Mouse (Mus musculus) limb, embryonic 14.5 days (tissue): ENCODE measurements around the gene Ccl17. TPM values are rescaled to one million over a fixed set of nuclear protein-coding genes. Genes with fewer than 3 reads are reported as not detected.

Experiments
- ATAC-seq: fragments of 200-750 bp; cut with Nextera tagmentation; 2 replicates; pipeline ENCODE4 v1.8.0; 2017; ENCODE audit warnings: low read depth, moderate number of reproducible peaks, moderate TSS enrichment; ENCODE audit not compliant: low FRiP score
- DNase-seq: peaks from one replicate; pipeline ENCODE4 v3.0.0-alpha.2; 2015; ENCODE audit warnings: low spot score
- H3K27ac ChIP-seq: fragments of 300-500 bp; sonication (generic); replicated peaks from 2 replicates; pipeline ENCODE4 v1.5.1; 2014; ENCODE audit warnings: low read depth, mild to moderate bottlenecking, low read length, moderate library complexity, mixed read lengths
- H3K27me3 ChIP-seq: fragments of 300-500 bp; sonication (generic); 2 replicates; pipeline ENCODE4 v1.6.1; 2014; ENCODE audit warnings: low read length, mixed read lengths; ENCODE audit not compliant: control insufficient read depth, insufficient read depth
- H3K36me3 ChIP-seq: fragments of 300-500 bp; sonication (generic); 2 replicates; pipeline ENCODE4 v1.6.1; 2014; ENCODE audit warnings: mild to moderate bottlenecking, low read length, moderate library complexity, mixed read lengths; ENCODE audit not compliant: control insufficient read depth, insufficient read depth
- H3K4me1 ChIP-seq: fragments of 300-500 bp; sonication (generic); 2 replicates; pipeline ENCODE4 v1.6.1; 2014; ENCODE audit warnings: antibody characterized with exemption, low read length, mixed read lengths; ENCODE audit not compliant: control insufficient read depth, insufficient read depth
- H3K4me2 ChIP-seq: fragments of 300-500 bp; sonication (generic); replicated peaks from 2 replicates; pipeline ENCODE4 v1.6.1; 2014; ENCODE audit warnings: low read depth, mild to moderate bottlenecking, low read length, moderate library complexity; ENCODE audit not compliant: severe bottlenecking
- H3K4me3 ChIP-seq: fragments of 300-500 bp; sonication (generic); replicated peaks from 2 replicates; pipeline ENCODE4 v1.5.1; 2014; ENCODE audit warnings: low read length
- H3K9ac ChIP-seq: fragments of 300-500 bp; sonication (generic); 2 replicates; pipeline ENCODE4 v1.6.1; 2014; ENCODE audit warnings: mild to moderate bottlenecking, low read depth, low read length, moderate library complexity; ENCODE audit not compliant: severe bottlenecking
- H3K9me3 ChIP-seq: fragments of 300-500 bp; sonication (generic); 2 replicates; pipeline ENCODE4 v1.6.1; 2016; ENCODE audit warnings: low read length; ENCODE audit not compliant: control insufficient read depth
- POLR2A ChIP-seq: fragments of 200-500 bp; IDR thresholded peaks from 2 replicates; pipeline ENCODE4 v1.8.0; 2012; ENCODE audit warnings: inconsistent platforms, mild to moderate bottlenecking, moderate library complexity, borderline replicate concordance; ENCODE audit not compliant: insufficient read depth, insufficient read length; ENCODE audit errors: extremely low read depth
- WGBS: fragments of 180-500 bp; shearing (Covaris S2); extraction: QIAGEN DNeasy Blood & Tissue Kit; methylation state at CpG from one replicate; pipeline ENCODE4 v1.1.7; 2014; 5-methylcytosine and 5-hydroxymethylcytosine counted together
- polyA plus RNA-seq, 2 experiments: library from polyadenylated mRNA; depleted of rRNA in 1 of 2; stranded (reverse) in 1 of 2; unstranded in 1 of 2; fragments of >200 nt; fragmentation: Nextera tagmentation in 1 of 2; extraction: Ambion mirVana in 1 of 2; gene quantifications; 2 replicates each; pipeline versions ENCODE4 v1.2.1 to v1.2.3; 2012 to 2014

Gene Ccl17
- polyA plus RNA-seq (2012; rRNA removed) (0.45 TPM in 1 of 2 replicates, not detected in the other), polyA plus RNA-seq (2014; fragmentation: Nextera tagmentation; extraction: Ambion mirVana) (0.67 TPM in 1 of 2 replicates, not detected in the other)

DNA sequence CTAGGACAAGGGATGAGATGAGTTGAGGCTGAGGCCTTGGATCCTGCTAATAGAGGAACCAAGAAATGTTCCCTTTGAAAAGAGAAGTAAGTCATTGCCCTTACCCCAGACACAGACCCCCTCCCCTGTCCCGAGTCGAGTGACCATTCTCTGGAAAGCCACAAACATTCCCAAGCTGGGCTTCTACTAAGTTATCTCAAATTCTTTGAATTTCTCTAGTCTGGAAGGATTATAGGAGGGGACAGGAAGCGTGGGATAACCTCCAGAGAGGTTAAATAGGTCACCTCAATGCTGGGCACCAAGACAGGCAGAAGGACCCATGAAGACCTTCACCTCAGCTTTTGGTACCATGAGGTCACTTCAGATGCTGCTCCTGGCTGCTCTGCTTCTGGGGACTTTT lies at the start of gene Ccl17:
Gene Ccl17 (plus strand): TSS at position 301 of the 400 bp plus-strand sequence.
- Histone ChIP-seq H3K36me3 (no peaks in the 10 kb centered on the region), H3K9ac (no peak within 1 kb of the TSS), H3K27ac (no peak within 1 kb of the TSS), H3K27me3 (no peaks in the 10 kb centered on the region), H3K4me3 (no peak within 1 kb of the TSS), H3K4me2 (no peak within 1 kb of the TSS), H3K4me1 (no peaks in the 10 kb centered on the region; the same call in 1 of the 2 replicates), H3K9me3 (no peaks in the 10 kb centered on the region)
- TF ChIP-seq POLR2A = no peak
- ATAC-seq (no peak), DNase-seq (no peak)
- WGBS = 64% methylated on average over 3 of the region's 3 CpGs

DNA sequence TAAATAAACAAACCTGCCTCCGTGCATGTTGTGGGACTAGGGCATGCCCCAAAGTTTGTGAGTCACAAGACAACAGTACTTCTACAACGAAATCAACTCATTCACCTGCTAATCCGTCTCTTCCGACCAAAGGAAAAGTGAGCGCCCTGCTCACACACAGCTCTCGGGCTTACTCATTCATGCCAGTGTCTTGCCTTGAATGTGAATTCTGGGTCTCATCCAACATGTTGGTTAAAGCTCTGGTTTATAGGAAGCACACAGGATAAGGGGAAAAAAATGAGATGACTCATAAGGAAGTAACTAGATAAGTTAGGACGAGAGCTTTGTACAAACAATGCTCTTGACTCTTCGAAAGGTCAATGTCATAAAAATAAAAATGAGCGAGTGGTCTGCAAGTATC lies 43.2 kb upstream of the Ccl17 start:
- DNase-seq (no peak), ATAC-seq (no peak)
- H3K27ac ChIP-seq = no peak overlapping the region
- no peak for TF ChIP-seq POLR2A
- H3K9me3 ChIP-seq = no peaks in the 10 kb centered on the region
- H3K36me3 ChIP-seq = no peaks in the 10 kb centered on the region
- H3K27me3 ChIP-seq = no peaks in the 10 kb centered on the region
- no peak overlapping the region for H3K4me2 ChIP-seq
- H3K9ac ChIP-seq = no peak overlapping the region
- 71% methylated on average over 9 of the region's 9 CpGs for WGBS
- H3K4me1 ChIP-seq = peaks cover 7% of the 10 kb centered on the region
- H3K4me3 ChIP-seq = no peak overlapping the region

DNA sequence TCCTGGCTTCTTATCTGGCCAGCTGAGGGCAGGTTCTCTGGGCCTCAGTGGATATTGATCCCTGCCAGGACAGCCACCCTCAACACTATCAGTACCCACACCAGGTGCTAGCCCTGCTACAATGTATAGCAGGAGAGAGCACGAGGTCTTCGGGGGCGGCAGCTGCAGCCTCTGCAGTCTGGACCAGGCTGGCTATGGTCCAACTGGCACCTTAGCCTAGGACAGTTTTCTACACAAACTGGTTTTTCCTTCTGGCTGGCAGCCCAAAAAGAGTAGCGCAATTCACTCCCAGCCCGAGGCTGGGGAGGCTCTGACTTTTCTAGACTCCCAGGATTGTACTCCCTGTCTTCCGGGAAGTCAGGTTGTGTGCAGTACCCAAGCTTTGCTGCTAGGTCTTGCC lies 39.3 kb upstream of the Ccl17 start:
- DNase-seq (peak; percentile 72), ATAC-seq (no peak)
- Histone ChIP-seq H3K27ac (no peak overlapping the region), H3K4me2 (no peak overlapping the region; the same call in 1 of the 2 replicates), H3K36me3 (no peaks in the 10 kb centered on the region), H3K4me3 (no peak overlapping the region), H3K9ac (no peak overlapping the region), H3K4me1 (peaks cover 17% of the 10 kb centered on the region), H3K27me3 (peaks cover 10% of the 10 kb centered on the region; the same call in 1 of the 2 replicates), H3K9me3 (no peaks in the 10 kb centered on the region)
- 39% methylated on average over 6 of the region's 6 CpGs for WGBS
- TF ChIP-seq POLR2A = no peak

DNA sequence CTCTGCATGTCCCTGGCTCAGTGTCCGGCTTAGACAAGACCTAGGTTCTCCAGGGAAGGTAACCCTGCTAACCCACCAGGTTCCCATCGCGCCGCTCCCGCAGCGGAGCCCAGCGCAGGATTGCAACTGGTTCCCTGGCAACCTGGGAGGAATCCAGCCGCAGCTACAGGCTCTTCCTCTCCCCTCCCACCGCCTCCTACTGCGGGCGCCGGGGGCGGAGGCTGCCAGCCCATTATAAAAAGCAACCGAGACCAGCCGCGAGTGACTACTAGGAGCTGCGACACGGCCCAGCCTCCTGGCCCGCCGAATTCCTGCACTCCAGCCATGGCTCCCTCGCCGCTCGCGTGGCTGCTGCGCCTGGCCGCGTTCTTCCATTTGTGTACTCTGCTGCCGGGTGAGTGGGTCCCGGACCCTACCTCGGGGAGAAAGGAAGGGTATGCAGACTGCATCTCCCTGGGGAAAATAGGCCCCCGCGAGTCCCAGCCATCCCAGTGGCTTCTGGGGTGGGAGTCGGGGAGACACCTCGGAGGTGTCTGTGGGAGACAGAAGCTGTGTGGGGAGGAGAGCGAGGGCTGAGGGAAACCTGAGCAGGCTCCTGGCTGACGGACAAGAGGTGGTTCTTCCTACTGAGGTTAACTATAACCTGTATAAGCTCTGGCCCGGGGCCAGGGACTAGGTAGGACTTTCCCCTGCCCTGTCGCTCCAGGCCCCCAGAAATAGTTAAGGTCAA lies 38.1 kb upstream of the Ccl17 start, which contains the start of gene Cx3cl1:
Gene Cx3cl1 (plus strand): TSS at position 69 of the 730 bp plus-strand sequence.
- Histone ChIP-seq H3K9me3 (no peaks in the 10 kb centered on the region), H3K9ac (peak within 1 kb of the TSS; percentile 61), H3K27ac (no peak within 1 kb of the TSS), H3K4me1 (peaks cover 17% of the 10 kb centered on the region), H3K27me3 (peaks cover 10% of the 10 kb centered on the region; the same call in 1 of the 2 replicates), H3K36me3 (no peaks in the 10 kb centered on the region), H3K4me3 (peak within 1 kb of the TSS; percentile 46), H3K4me2 (peak within 1 kb of the TSS; percentile 94)
- under 1% methylated on average over 35 of the region's 38 CpGs for WGBS
- DNase-seq = peak; percentile 75
- peak; percentile 63; the same call in 1 of the 2 replicates for TF ChIP-seq POLR2A
- ATAC-seq = peak; percentile 84

DNA sequence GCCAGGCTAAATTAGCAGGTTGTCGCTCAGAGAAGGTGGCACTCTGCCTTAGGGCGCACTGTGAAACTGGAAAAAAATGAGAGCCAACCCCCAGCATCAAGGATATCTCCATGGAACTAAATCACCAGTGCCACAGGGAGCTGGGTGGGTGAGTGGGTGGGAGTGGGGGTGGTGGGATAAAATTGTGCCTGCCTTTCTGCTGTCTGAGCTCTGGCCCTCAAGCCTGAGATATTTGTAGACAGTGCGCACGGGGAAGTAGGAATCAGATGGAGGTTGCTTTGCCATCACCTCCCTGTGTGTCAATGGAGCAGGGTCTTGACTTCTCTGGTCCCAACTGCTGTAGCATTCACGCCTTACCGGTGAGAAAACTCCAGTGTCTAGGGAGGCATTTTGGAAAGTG lies 37.2 kb upstream of the Ccl17 start:
- Histone ChIP-seq H3K27me3 (peaks cover 10% of the 10 kb centered on the region; the same call in 1 of the 2 replicates), H3K4me2 (0 out of 2 replicates have a peak overlapping the region, but pooled peaks have one; percentile 94), H3K4me1 (peaks cover 19% of the 10 kb centered on the region), H3K9ac (no peak overlapping the region), H3K4me3 (0 out of 2 replicates have a peak overlapping the region, but pooled peaks have one; percentile 46), H3K9me3 (no peaks in the 10 kb centered on the region), H3K27ac (no peak overlapping the region), H3K36me3 (no peaks in the 10 kb centered on the region)
- ATAC-seq (no peak), DNase-seq (no peak)
- 47% methylated on average over 6 of the region's 6 CpGs for WGBS
- TF ChIP-seq POLR2A = no peak
